Mouse (Mus musculus): ENCODE measurements around the gene Snrpg.

Gene Snrpg

DNA sequence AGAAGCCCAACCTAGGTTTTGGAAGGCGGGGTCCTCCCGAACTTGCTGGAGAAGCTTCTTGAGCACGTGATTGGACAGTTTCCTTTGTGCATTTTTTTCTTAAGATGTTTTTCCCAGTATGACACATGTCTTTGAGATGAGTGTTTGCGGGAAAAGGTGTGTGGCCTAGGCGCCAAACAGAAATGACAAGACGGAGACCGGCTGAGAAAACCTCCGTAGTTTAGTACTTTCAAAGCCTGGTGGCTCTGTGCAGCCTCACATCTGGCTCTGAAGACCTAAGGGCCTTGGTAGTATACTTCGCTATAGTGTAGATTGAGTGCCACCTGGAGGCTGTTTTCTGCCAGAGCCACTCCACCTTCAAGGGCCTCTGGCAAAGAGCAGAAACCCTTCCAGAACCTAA is 29.9 kb downstream of the Snrpg start:
- DNase-seq (ENCODE audit: low spot score), result peak; percentile 76

DNA sequence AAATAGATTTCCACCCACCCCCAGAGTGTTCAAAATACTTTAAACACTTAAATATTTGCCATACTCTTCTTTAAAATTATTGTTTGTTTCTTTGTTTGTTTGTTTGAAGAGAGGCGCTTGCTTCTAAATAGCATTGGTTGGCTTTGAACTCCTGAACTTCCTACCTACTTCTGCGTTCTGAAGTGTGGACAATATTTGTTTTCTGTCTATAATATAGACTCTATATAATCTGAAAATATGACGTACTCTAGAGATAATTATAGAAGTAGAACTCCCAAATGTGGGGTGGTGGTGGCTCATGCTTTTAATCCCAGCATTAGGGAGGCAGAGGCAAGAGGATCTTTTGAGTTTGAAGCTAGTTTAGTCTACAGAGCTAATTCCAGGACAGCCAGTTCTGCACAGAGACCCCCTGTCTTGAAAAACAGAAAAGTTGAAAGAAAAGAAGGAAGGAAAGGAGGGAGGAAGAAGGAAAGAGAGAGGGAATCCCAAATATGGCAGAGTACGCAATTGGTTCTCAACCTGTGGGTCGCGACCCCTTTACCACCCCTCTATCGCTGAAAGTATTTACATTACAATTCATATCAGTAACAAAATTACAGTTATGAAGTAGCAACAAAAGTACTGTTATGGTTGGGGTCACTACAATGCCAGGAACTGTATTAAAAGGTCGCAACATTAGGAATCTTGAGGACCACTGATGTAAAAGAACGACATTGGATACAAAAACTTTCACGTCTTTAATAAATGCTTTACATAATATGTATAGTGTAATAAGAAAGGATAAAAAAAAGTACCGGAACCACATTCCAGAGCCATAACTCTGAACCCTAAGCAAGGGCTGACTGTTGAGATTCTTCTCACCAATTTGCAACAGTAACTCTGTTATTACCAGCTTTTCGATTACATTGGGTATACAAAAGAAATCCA is 31.8 kb downstream of the Snrpg start:
- DNase-seq (ENCODE audit: low spot score), result no peak

DNA sequence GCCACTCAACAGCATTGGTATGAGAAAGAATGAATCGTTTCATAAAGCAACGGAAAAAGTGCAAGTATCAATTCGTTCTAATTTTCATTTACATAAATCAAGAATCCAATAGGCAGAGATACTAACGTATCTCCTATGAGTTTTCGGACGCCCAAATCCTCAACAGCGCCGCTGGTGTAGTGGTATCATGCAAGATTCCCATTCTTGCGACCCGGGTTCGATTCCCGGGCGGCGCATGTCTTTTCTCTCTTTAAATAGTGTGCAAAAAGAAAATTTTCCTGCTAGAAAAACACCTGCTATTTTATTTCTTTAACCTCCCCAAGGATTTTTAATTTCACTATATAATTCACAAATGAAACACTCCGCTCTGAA is 32.6 kb downstream of the Snrpg start:
- peak; percentile 91 for DNase-seq (ENCODE audit: low spot score)

DNA sequence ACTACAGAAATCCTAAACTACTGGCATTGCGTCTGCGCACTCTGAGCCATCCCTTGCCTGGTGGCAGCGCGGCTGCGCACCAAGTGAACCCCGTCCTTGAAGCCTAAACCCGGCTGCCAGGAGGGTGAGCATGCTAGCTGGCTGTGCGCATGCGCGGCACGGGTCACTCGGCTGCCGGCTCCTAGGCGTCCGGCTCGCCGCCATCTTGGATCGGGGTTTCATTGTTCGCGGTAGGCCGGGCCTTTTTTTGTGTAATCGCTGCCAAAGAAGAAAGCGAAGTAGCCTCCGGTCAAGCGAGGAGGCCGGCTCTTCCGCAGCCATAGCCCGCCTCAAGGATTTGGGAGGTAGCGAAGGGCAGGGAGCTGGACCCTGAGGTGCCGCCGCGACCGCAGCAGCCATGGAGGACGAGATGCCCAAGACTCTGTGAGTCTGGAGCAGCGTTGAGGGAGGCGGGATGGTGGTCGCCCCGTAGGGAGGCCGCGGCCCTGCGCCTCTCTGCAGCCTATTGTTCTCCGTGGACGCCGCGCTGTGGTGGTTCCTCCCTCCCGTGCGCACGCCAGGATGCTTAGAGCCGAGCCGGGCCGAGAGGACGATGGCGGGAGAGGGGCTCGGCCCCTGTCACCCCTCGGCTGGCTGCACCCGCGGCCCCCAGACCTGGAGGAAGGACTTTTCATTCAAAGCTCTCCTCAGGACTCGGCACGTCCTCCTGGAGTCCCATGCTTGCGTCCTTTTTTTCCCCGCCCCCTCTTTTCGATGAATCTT is 33.2 kb downstream of the Snrpg start, which contains the start of gene Tia1:
Gene Tia1, plus strand, starts transcription at position 120 of the 762 bp plus-strand sequence.
- peak; percentile 97 for DNase-seq (ENCODE audit: low spot score)

GRCm38 (mm10) chr6:86404996-86405395 is 33.9 kb downstream of the Snrpg start:
- no peak for DNase-seq (ENCODE audit: low spot score)

DNA sequence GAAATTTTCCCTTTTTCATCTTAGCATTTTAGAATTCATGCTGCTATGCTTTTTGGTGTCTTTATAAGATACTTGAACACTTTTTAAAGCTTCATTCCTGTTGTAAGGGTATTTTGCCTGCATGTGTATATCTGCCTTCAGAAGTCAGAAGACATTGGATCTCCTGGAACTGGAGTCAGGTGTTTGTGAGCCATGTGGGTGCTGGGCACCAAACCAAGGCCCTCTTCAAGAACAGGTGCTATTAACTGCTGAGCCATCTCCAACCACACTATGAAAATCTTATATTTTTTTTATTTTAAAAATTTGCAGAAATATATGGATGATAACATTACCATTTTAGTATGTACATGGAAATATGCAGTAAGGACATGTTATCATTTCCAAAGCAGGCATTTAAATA is 35.2 kb downstream of the Snrpg start:
- DNase-seq (ENCODE audit: low spot score), result no peak

GRCm38 (mm10) chr6:86418711-86419110 is 47.6 kb downstream of the Snrpg start:
- no peak for DNase-seq (ENCODE audit: low spot score)

GRCm38 (mm10) chr6:86419239-86419638 is 48.1 kb downstream of the Snrpg start:
- no peak for DNase-seq (ENCODE audit: low spot score)

DNA sequence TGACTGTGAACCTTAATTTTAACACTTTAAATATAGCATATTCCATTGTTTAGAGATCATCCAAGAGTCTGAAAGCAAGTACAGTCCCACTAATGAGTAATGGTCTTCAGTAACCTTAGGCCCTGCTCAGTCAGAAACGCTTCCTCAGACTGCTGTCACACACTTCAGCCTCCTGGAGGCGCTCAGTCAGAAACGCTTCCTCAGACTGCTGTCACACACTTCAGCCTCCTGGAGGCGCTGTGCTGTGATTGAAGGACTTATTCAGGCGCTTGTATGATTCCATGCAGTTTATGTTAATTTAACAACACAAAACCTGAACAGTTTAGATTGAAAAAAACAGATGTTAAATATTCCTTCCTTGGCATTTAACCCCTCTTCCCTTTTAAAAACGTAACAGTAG is 49.4 kb downstream of the Snrpg start:
- no peak for DNase-seq (ENCODE audit: low spot score)

DNA sequence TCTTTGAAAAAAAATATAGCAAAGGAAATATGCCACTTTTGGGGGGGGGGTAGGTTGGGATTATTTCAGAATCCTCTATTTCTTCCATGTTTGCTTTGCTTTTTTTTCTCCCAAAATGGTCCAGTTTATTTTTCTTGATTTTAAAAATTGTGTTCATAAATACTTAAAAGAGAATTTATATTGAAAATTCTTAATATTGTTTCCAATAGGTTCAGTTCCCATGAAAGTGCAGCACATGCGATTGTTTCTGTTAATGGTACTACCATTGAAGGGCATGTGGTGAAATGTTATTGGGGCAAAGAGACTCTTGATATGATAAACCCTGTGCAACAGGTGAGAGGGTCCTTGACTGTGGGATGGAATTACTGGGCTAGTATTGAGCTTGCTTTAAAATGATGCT is 55.3 kb downstream of the Snrpg start, which contains the start of gene Gm44790:
Gene Gm44790, plus strand, starts transcription at position 301 of the 400 bp plus-strand sequence.
- no peak for DNase-seq (ENCODE audit: low spot score)
